Mouse (Mus musculus) hindbrain, embryonic 13.5 days (tissue): ENCODE data around the gene Kmt2b. TPM values are rescaled to one million over a fixed set of nuclear protein-coding genes. Genes with fewer than 3 reads are reported as not detected.

Experiments used
- ATAC-seq: fragments of 200-750 bp; cut with Nextera tagmentation; 2 replicates; pipeline ENCODE4 v1.8.0; 2017; ENCODE audit warnings: moderate TSS enrichment; ENCODE audit not compliant: low FRiP score
- H3K27ac ChIP-seq: fragments of 300-500 bp; sonication (generic); 2 replicates; pipeline ENCODE4 v1.5.1; 2015; ENCODE audit warnings: inconsistent platforms, mild to moderate bottlenecking, moderate library complexity
- H3K27me3 ChIP-seq: fragments of 300-500 bp; sonication (generic); 2 replicates; pipeline ENCODE4 v1.6.1; 2015; ENCODE audit warnings: mild to moderate bottlenecking, inconsistent platforms
- H3K36me3 ChIP-seq: fragments of 300-500 bp; sonication (generic); 2 replicates; pipeline ENCODE4 v1.6.1; 2015; ENCODE audit warnings: mild to moderate bottlenecking, inconsistent platforms
- H3K4me1 ChIP-seq: fragments of 300-500 bp; sonication (generic); replicated peaks from 2 replicates; pipeline ENCODE4 v1.6.1; 2015; ENCODE audit warnings: inconsistent platforms
- H3K4me2 ChIP-seq: fragments of 300-500 bp; sonication (generic); 2 replicates; pipeline ENCODE4 v1.6.1; 2015; ENCODE audit warnings: inconsistent platforms, mild to moderate bottlenecking, moderate library complexity
- H3K4me3 ChIP-seq: fragments of 300-500 bp; sonication (generic); 2 replicates; pipeline ENCODE4 v1.5.1; 2015; ENCODE audit warnings: mild to moderate bottlenecking, inconsistent platforms
- H3K9ac ChIP-seq: fragments of 300-500 bp; sonication (generic); 2 replicates; pipeline ENCODE4 v1.6.1; 2015; ENCODE audit warnings: mild to moderate bottlenecking, inconsistent platforms
- H3K9me3 ChIP-seq: fragments of 300-500 bp; sonication (generic); 2 replicates; pipeline ENCODE4 v1.6.1; 2016; ENCODE audit warnings: inconsistent platforms
- WGBS: fragments of 180-500 bp; shearing (Covaris S2); methylation state at CpG from one replicate; pipeline ENCODE4 v1.1.7; 2015; 5-methylcytosine and 5-hydroxymethylcytosine counted together
- polyA plus RNA-seq: library from polyadenylated mRNA; unstranded; fragments of >200 nt; fragmentation: Nextera tagmentation; extraction: Ambion mirVana; gene quantifications from 2 replicates; pipeline ENCODE4 v1.2.1, GENCODE M21; 2015

The Kmt2b gene
- 10.7 and 11.3 TPM in 2 replicates for polyA plus RNA-seq

- no peaks in the 10 kb centered on the region; the same call in 1 of the 2 replicates for H3K27me3 ChIP-seq
- peak; percentile 96 for ATAC-seq
- peak within 1 kb of the TSS; percentile 97 for H3K27ac ChIP-seq
- H3K4me3 ChIP-seq = peak within 1 kb of the TSS; percentile 97
- H3K4me2 ChIP-seq = peak within 1 kb of the TSS; percentile 89
- H3K4me1 ChIP-seq = peaks cover 30% of the 10 kb centered on the region
- H3K9me3 ChIP-seq = no peaks in the 10 kb centered on the region
- under 1% methylated on average over 61 of the region's 68 CpGs for WGBS
- H3K36me3 ChIP-seq = peaks cover 30% of the 10 kb centered on the region
- peak within 1 kb of the TSS; percentile 99 for H3K9ac ChIP-seq
These were observed at the start of gene Kmt2b for GRCm38 (mm10) chr7:30588676-30589434. Kmt2b (minus strand) TSS chr7:30588726.

DNA sequence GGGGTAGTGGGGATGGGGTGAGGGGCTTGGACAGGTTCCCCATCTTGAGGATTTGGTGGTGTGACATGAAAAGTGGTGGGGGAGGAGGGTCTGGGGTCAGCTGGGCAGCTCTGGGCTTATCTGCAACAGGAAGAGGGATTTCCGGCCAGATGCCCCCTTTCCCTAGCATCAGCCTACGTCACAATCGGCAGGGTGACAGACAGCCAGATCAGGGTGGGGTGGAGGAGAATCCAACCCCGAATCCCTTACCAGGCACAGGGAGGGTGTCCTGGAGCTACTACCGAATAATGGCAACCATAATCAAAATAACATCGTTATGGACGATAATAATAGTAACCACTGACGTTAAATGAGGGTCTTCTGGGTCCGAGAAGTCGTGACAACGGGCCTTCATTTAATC is 47.9 kb upstream of the Kmt2b start:
- WGBS = 32% methylated on average over 11 of the region's 11 CpGs
- Histone ChIP-seq H3K9me3 (no peaks in the 10 kb centered on the region), H3K4me3 (no peak overlapping the region), H3K36me3 (peaks cover 17% of the 10 kb centered on the region), H3K4me2 (no peak overlapping the region), H3K9ac (no peak overlapping the region), H3K4me1 (peaks cover 5% of the 10 kb centered on the region), H3K27me3 (peaks cover 83% of the 10 kb centered on the region), H3K27ac (no peak overlapping the region)
- ATAC-seq = no peak

- peak within 1 kb of the TSS; percentile 22 for H3K4me3 ChIP-seq
These were observed 47.2 kb upstream of the Kmt2b start, which contains the start of gene Etv2 for GRCm38 (mm10) chr7:30635752-30636151. Etv2 (minus strand) TSS chr7:30635852.

DNA sequence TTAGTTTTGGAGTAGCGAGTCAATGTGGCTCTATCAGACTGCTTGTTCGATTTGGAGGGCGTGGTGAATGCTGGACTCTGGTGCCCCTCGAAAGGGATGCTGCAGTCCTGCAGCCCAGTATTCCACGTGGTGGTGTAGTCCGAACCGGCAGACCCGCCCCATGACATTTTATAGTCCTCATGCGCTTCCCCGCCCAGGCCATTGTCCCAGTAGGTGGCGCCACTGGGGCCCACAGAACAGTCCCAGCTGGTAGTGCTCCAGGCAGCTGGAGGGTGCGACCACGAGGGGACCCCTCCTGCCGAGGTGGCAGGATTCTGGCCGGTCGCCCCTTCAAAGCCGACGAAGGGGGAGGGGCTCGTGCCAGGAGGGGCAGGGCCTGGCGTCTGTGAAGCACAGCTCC is 46.1 kb upstream of the Kmt2b start:
- H3K4me2 ChIP-seq = no peak overlapping the region
- WGBS = under 1% methylated on average over 20 of the region's 20 CpGs
- H3K27ac ChIP-seq = no peak overlapping the region
- no peaks in the 10 kb centered on the region for H3K9me3 ChIP-seq
- no peaks in the 10 kb centered on the region for H3K36me3 ChIP-seq
- no peak overlapping the region for H3K9ac ChIP-seq
- H3K27me3 ChIP-seq = peaks cover 94% of the 10 kb centered on the region
- H3K4me3 ChIP-seq = peak overlapping the region; percentile 22
- peaks cover 5% of the 10 kb centered on the region for H3K4me1 ChIP-seq
- no peak for ATAC-seq

More at GRCm38 (mm10) chr7:30635752-30636151, 47.2 kb upstream of the Kmt2b start, which contains the start of gene Etv2:
- H3K4me1 ChIP-seq = peaks cover 5% of the 10 kb centered on the region
- H3K4me2 ChIP-seq = no peak within 1 kb of the TSS
- no peaks in the 10 kb centered on the region for H3K9me3 ChIP-seq
- no peak within 1 kb of the TSS for H3K27ac ChIP-seq
- peaks cover 11% of the 10 kb centered on the region for H3K36me3 ChIP-seq
- H3K27me3 ChIP-seq = peaks cover 89% of the 10 kb centered on the region
- WGBS = 2% methylated on average over 5 of the region's 5 CpGs
- H3K9ac ChIP-seq = no peak within 1 kb of the TSS
- no peak for ATAC-seq

DNA sequence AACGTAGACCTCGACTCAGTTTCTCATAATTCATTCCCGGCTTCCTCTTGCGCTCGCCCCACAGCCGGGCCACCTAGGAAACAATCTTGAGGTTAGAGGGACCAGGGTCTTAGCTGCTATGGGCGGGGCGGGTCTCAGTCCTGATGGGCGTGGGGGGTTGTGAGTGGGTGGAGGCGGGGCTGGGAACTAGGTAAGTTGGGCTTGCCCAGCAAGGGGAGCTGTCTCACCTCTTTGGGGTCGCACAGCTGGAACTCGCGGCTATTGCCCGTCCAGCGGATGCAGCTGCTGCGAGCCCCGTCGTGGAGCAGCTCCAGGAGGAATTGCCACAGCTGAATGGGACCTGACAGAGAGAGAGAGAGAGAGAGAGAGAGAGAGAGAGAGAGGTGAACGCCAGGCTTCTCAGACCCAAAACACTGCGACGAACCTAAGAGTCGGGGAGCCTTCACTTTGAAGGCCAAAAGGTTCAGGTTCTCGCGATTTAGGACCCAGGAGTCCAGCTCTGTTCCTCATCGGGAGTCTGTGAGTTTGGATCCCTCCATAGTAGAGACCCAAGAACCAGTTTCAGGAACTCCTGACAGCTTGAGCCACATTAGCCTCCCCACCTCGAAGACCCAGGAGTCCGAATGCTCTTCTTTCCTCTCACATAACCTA is 45.4 kb upstream of the Kmt2b start:
- Histone ChIP-seq H3K4me2 (no peak overlapping the region), H3K4me1 (peaks cover 5% of the 10 kb centered on the region), H3K27me3 (peaks cover 97% of the 10 kb centered on the region), H3K27ac (no peak overlapping the region), H3K9ac (no peak overlapping the region), H3K4me3 (0 out of 2 replicates have a peak overlapping the region, but pooled peaks have one; percentile 1), H3K9me3 (no peaks in the 10 kb centered on the region), H3K36me3 (no peaks in the 10 kb centered on the region)
- WGBS = 6% methylated on average over 27 of the region's 27 CpGs
- no peak for ATAC-seq

GRCm38 (mm10) chr7:30629013-30629412 is 40.5 kb upstream of the Kmt2b start:
- no peak for ATAC-seq
- Histone ChIP-seq H3K36me3 (peaks cover 5% of the 10 kb centered on the region), H3K27me3 (peaks cover 57% of the 10 kb centered on the region), H3K9ac (no peak overlapping the region), H3K4me3 (no peak overlapping the region), H3K4me2 (no peak overlapping the region), H3K27ac (no peak overlapping the region), H3K4me1 (peaks cover 14% of the 10 kb centered on the region), H3K9me3 (no peaks in the 10 kb centered on the region)

DNA sequence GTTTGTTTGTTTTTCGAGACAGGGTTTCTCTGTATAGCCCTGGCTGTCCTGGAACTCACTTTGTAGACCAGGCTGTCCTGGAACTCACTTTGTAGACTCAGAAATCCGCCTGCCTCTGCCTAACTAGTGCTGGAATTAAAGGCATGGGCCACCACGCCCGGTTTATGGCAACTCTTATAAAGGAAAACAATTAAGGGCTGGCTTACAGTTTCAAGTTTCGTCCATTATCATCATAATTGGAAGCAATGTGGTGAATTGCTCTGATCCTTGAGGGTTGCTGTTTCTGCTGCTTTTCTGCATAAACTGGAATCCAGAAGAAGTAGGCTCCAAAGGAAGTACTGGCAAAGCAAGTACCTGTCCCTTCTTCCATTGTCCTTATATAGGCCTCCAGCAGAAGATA is 38.1 kb upstream of the Kmt2b start:
- WGBS = 86% methylated on average over 5 of the region's 5 CpGs
- Histone ChIP-seq H3K4me1 (peaks cover 14% of the 10 kb centered on the region), H3K27ac (no peak overlapping the region), H3K4me2 (peak overlapping the region; percentile 86), H3K9me3 (no peaks in the 10 kb centered on the region), H3K4me3 (no peak overlapping the region), H3K27me3 (peaks cover 34% of the 10 kb centered on the region), H3K9ac (no peak overlapping the region), H3K36me3 (peaks cover 28% of the 10 kb centered on the region)
- ATAC-seq = no peak

DNA sequence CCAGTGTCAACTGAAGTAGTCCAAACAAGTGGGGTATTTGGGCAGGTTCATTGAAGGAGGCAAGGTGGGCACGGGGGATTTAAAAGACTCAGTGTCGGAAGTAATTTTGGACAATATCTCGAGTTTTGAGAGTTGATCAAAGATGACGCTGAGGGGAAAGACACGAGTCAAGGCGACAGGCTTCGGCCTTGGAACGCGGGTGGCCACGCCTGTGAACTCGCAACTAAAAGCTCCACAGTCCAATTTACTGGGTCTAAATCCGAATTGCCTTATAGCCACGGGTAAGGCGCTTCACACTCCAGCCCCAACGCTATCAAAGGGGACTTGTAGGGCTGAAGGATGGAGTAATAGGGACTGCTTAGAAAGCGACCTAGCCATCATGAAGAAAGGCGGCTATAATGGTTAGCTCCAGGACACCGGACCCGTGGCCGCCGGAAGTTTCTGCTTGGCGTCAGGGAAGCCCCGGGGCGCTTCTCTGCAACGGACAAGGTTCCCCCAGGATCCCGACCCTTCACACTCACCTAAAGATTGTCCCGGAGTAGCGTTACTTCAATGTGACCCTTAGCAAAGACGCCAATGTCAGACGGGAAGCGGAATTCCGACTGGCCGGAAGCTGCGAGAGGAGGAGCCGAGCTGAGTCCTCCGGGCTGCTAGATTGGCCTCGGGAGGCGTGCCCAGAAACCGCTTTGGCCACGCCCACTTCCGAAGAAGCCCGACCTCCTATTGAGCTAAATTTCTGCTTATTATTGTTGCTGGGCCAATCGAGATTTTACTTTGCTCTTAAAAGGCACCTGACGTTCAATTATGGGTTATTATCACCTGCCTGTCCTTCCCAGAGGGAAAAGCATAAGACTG is 37.2 kb upstream of the Kmt2b start, which contains the start of gene Cox6b1:
Cox6b1 (minus strand) TSS at position 622 of the 855 bp plus-strand sequence.
- Histone ChIP-seq H3K4me3 (peak within 1 kb of the TSS; percentile 85), H3K4me1 (peaks cover 14% of the 10 kb centered on the region), H3K9me3 (no peaks in the 10 kb centered on the region), H3K4me2 (peak within 1 kb of the TSS; percentile 86), H3K27me3 (peaks cover 25% of the 10 kb centered on the region), H3K36me3 (peaks cover 33% of the 10 kb centered on the region), H3K27ac (peak within 1 kb of the TSS; percentile 69), H3K9ac (peak within 1 kb of the TSS; percentile 85)
- 2% methylated on average over 44 of the region's 44 CpGs for WGBS
- peak; percentile 93 for ATAC-seq

DNA sequence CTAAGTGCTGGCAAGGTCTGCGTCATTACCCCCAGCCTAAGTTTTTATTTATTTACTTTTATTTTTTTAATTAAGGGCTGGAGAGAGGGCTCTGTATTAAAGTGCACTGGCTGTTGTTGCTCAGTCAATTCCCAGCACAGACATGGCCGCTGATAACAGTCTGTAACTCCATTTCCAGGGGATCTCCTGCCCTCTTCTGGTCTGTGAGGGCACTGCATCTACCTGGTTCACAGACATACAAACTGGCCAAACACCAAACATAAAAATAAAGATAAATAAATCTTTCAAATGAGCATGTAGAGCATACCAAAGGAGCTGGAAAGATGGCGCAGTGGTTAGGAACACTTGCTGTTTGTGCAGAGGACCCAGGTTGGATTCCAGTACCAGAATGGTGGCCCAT is 30.7 kb upstream of the Kmt2b start:
- Histone ChIP-seq H3K9me3 (no peaks in the 10 kb centered on the region), H3K4me1 (peaks cover under 1% of the 10 kb centered on the region; the same call in 1 of the 2 replicates), H3K36me3 (peaks cover 79% of the 10 kb centered on the region), H3K4me3 (no peak overlapping the region), H3K9ac (no peak overlapping the region), H3K27ac (no peak overlapping the region), H3K27me3 (no peaks in the 10 kb centered on the region), H3K4me2 (no peak overlapping the region)
- no peak for ATAC-seq
- WGBS = 87% methylated on average over 3 of the region's 3 CpGs

DNA sequence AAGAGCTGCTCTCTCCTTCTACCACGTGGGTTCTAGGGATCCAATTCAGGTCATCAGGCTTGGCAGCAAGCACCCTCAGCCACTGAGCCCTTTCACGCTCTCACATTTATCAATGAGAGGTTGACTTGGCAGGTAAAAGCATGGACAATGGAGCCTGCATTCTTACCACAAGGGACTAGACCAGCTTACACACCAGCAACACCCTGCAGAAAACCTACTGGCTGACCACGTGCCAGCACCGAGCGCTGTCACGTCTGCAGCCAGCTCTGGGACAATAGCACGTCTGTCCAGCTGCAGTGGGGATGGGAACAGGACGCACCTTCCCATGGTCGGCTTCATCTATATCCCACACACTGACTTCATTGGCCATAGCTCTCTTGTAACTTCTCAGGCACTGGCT is 30.1 kb upstream of the Kmt2b start:
- Histone ChIP-seq H3K4me2 (no peak overlapping the region), H3K36me3 (peaks cover 73% of the 10 kb centered on the region), H3K27me3 (no peaks in the 10 kb centered on the region), H3K9ac (no peak overlapping the region), H3K4me1 (no peaks in the 10 kb centered on the region; the same call in 1 of the 2 replicates), H3K9me3 (no peaks in the 10 kb centered on the region), H3K4me3 (no peak overlapping the region), H3K27ac (no peak overlapping the region)
- WGBS = 96% methylated on average over 9 of the region's 9 CpGs
- no peak for ATAC-seq

DNA sequence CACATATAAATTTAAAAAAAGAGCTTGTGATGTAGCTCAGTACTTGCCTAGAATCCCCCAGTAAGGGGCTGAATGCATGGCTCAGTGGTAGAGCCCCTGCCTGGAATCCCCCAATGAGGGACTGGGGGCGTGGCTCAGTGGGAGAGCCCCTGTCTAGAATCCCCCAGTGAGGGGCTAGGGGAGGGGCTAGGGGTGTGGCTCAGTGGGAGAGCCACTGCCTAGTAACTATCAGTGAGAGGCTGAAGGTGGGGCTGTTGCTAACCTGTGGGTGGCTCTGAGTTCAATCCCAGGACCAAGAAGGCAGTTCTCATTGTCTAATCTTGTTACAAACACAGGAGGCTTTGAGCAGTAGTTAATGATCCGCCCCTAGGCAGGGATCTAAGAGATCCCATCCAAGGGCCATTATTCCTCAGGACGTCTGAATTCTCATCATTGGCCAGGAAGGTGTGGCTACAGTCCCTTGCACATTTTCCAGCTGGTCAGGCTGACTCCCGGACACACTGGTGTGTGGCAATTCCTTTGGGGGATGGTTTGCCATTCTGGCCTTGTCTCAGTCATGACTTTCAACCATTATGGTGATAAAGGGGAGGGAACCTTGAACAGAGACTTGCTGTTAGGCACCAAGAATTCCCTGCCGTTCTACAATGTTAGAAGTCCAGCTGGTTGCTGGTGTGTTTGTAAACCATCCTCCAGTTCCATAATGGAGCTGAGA is 26.7 kb upstream of the Kmt2b start:
- H3K4me2 ChIP-seq = no peak overlapping the region
- no peaks in the 10 kb centered on the region for H3K9me3 ChIP-seq
- no peaks in the 10 kb centered on the region for H3K27me3 ChIP-seq
- WGBS = 54% methylated on average over 5 of the region's 5 CpGs
- no peak overlapping the region for H3K27ac ChIP-seq
- no peak overlapping the region for H3K9ac ChIP-seq
- ATAC-seq = 0 out of 2 replicates have a peak, but pooled peaks have one; percentile 44
- no peak overlapping the region for H3K4me3 ChIP-seq
- H3K36me3 ChIP-seq = peaks cover 48% of the 10 kb centered on the region
- no peaks in the 10 kb centered on the region for H3K4me1 ChIP-seq
